Mouse (Mus musculus): ENCODE measurements around the gene Tfrc.
A peak's percentile ranks its signal among the peaks of the same experiment; 100 is the strongest.

Tfrc gene

DNA sequence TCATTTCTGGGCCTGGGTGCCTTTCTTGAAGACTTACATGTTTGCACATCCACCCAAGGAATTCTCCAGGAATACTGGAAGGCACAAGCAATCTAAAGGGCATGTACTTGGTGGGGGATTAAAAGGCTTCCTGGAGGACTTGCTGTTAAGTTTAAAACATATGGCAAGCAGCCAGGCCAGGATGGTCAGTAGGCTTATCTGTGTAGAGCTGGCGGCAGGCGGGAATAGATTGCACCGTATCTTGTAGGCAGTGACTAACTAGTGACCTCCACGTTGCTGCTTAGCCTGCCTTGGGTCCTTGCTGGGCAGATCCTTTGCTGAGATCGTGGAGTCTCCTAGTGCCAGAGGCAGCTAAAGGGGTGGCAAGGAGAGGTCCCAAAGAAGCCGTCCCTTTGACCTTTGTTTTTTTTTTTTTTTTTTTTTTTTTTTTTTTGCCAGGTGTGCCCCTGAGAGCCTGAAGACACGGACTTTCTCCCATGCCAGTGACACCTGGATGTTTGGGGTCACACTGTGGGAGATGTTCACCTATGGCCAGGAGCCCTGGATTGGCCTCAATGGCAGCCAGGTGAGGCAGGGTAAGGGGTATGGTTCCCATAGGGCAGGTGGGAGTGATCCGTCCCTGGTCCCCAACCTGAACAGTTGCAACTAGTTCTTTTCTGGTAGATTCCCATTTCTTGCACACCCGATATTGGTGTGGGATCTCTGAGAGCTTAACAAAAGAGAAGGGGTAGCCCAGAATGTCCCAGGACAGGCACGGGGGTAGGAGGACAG is 61.8 kb downstream of the Tfrc start:
- DNase-seq: no peak

DNA sequence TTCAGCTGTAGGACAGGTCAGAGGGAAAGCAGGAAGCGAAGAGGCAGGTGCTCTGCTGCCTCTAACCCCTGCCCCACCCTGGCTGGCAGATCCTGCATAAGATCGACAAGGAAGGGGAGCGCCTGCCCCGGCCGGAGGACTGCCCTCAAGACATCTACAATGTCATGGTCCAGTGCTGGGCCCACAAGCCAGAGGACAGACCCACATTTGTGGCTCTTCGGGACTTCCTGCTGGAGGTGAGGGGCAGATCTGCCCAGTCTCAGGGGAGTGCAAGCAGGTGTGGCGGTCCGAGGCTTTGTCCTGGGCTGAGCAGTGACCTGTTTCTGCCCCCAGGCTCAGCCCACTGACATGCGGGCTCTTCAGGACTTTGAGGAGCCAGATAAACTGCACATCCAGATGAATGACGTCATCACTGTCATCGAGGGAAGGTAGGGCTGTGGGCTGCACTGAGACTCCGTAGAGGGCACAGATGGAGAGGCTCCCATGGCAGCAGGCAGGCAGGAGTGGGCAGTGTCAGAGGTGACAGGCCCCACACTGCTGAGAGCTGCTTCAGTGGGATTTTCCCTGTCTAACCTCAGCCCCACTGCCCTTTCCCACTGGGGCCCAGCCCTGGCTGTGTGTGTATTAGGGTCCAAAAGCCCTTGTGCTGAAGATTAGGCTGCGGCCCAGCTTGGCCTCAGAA is 62.6 kb downstream of the Tfrc start:
- no peak for DNase-seq

DNA sequence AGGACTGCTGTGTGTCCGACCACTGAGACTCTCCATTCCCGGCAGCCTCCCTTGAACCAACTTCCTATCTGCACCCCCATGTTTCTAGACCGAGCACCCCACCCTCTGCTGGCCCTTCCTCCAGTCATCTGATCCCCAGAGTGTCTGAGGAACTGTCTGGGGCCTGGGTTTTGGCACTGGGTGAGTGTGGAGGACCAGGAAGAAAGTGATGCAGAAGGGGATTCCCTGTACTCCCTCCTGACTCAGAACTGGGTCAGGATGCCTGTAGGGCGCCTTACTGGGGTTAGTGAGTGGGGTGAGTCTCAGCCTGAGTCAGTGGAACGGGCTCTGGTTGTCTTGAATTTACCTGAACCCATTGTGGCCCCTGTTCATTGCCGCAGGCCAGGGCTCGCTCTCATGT is 63.5 kb downstream of the Tfrc start:
- DNase-seq: no peak

DNA sequence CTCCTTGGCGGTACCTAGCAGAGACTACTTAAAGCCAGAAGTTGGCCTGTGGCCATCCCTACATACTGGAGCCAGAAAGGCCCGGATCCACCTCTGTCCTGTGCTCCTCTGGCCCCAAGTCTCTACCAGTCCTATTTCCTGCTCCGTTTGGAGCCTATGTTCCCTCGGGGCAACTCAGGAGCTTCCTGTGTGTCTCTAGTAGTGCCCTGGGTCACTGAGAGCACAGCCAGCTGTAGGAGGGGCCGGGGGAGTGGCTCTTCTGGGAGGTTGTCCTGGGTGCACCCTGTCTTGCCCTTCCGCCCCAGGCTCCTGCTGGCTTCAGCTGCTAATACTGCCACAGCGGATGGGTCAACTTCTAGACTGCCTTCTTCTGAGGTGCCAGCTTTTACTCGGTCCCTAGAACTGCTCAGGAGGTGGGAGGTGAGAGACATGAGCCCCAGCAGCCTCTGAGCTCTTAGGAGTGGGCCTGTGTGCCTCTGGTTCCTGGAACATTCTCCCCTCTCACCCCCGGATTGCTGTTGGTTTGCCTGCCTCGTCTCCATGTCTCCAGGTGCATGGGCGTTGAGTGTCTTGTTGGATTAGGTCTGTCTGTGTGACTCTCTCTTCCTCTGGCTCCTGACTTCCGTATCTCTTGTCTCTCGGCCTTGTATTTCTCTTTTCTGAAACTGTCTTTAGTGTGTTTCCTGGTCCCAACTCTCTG is 64.3 kb downstream of the Tfrc start:
- no peak for DNase-seq

DNA sequence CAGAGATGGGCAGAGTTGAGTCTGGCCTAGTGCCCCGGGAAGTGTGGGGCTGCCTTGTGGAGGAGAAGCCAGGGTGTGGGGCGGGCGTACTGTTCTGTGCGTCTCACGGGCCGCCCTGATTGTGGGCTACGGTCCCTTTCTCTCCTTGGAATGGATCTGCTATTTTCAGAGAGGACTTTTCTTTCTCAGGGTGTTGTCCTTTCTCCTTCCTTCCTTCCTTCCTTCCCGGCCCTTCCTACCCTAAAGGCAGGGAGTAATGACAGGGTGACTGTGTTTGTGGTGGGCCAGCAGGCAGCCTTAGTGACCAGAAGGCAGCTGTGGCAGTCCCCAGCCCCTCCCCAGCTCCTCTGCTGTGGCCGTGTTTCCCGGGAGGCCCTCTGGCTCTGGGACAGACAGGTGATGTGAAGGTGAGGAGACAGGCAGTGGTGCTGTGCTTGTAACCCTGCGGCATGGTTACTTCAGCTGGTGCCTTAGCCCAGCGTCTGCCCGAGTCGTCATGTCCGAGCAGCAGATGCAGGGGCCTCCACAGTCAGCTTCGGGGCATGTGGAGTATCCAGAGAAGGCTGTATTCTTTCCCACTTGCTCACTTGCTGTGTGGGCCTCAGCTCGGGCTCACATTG is 65.5 kb downstream of the Tfrc start:
- no peak for DNase-seq

DNA sequence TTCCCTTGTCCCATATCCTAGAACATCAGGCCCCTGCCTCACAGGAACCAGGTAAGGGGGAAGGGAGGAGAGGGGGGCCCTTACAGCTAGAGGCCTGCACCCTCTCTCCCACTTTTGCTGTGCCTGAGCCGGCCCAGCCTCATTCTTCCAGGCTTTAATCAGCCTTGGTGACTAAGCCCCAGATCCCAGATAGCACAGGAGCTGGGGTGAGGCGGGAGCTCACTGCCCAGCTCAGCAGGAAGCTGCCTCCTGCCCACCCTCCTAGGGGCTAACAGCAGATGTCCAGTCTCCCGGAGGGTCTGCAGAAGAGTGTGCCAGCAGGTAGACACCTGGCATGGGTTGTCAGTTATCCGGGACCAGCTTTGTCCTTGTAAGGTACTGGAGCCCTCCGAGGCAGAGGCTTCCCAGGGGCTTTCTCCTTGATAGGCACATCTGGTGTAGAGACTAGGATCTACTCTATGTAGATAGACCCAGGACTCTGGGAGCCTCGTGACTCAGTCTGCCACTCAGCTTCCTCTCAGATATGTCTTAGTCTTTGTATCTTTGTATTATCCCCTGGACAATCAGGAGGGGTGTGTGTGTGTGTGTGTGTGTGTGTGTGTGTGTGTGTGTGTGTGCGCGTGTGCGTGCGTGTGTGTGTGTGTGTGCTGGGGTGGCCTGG is 68.5 kb downstream of the Tfrc start:
- no peak for DNase-seq

DNA sequence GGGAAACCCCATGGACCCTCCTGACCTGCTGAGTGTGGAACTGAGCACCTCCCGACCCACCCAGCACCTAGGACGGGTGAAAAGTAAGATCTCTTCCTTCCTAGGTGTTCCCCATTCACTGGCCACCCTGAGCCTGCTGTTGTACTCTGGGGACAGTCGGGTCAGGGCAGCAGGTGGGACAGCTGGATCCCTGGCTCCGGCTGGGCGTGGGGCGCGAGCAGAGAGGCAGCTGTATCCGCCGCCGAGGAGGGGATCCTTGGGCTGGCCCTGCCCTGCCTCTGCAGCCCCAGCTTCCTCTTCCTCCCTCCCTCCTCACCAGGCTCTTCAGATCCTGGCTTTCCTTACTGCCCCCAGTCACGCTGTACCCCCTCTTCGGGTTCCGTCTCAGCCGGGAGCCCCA is 69.2 kb downstream of the Tfrc start:
- DNase-seq: no peak

DNA sequence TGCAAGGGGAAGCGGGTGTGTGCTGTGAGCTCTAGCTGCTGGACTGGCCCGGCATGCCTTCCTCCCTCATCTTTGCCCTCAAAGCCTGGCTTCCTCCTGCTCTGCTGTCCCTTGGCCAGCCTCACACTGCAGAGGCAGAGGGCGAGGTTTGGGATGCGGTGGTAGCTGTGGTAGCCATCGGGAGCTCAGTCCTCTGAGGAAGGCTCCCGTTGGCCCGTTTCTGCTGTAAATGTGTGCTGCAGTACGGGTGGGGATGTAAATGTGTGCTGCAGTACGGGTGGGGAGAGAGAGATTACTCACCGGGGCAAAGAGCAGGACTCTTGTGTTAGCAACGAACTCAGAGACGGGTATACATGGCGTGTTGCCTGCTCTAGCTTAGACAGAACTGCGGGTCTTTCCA is 70.1 kb downstream of the Tfrc start:
- no peak for DNase-seq

DNA sequence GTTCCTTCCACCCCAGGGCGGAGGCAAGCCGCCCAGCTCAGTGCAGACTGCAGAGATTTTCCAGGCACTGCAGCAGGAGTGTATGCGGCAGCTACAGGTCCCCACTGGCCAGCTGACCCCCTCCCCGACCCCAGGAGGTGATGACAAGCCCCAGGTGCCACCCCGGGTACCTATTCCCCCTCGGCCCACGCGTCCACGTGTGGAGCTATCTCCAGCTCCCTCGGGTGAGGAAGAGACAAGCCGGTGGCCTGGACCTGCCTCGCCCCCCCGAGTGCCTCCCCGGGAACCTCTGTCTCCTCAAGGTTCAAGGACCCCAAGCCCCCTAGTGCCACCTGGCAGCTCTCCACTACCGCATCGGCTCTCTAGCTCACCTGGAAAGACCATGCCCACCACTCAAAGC is 71.3 kb downstream of the Tfrc start:
- DNase-seq: peak in 1 of 2 experiments; percentile 25

DNA sequence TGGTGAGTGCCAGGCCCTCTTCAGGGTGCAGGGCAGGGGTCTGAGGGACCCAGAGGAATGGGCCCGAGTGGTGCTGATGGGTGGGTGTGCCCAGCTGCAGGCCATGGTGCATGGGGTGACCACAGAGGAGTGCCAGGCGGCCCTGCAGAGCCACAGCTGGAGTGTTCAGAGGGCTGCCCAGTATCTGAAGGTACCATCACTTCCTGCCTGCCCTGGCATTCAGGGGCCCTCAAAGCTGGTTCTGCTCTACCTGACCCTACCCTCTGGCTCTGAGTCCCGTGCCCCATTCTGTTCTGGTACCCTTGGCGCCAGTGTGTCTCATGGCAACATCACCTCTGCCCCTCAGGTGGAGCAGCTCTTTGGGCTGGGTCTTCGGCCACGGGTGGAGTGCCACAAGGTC is 72.1 kb downstream of the Tfrc start:
- no peak for DNase-seq

DNA sequence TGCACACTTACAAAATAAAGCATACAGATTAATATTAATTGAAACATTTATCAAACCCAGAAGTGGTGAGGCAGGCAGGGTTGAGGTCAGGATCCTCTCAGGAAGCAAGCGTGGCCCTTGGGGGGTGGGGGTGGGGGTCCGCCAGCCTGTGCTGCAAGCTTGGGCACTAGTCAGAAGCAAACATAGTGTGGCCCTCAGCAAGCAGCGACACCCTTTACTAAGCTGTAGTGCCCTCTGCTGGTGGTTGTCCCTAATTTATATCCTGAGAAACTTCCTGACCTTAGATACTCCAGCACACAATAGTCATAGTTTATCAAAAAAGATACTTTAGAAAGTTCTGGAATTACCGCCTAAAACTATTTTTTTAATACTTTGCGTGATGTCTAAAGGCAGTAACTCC is 73.5 kb downstream of the Tfrc start:
- DNase-seq: peak; percentile 67 to 87

Data from cerebellum, postnatal 25 days (tissue).